Mouse (Mus musculus) myocyte (in vitro differentiated cells): Measurements from ENCODE around the gene Ndufs7. TPM values are rescaled to one million over a fixed set of nuclear protein-coding genes. Genes with fewer than 3 reads are reported as not detected.

Experiments
- H3K27me3 ChIP-seq: one replicate; pipeline ENCODE4 v1.6.1; 2011; ENCODE audit not compliant: control insufficient read depth, insufficient read depth, insufficient read length
- H3K36me3 ChIP-seq: one replicate; pipeline ENCODE4 v1.6.1; 2011; ENCODE audit not compliant: control insufficient read depth, insufficient read depth
- H3K4me2 ChIP-seq: one replicate; pipeline ENCODE4 v1.6.1; 2011; ENCODE audit warnings: low read depth, control low read depth
- H3K4me3 ChIP-seq: one replicate; pipeline ENCODE4 v1.5.1; 2011; ENCODE audit warnings: mild to moderate bottlenecking, control low read depth, moderate library complexity
- H3K79me2 ChIP-seq: one replicate; pipeline ENCODE4 v1.6.1; 2011; ENCODE audit not compliant: control insufficient read depth, insufficient read depth
- H3ac ChIP-seq: one replicate; pipeline ENCODE4 v1.6.1; 2011; ENCODE audit not compliant: control insufficient read depth, insufficient read length
- CEBPB ChIP-seq: IDR thresholded peaks from 2 replicates; pipeline ENCODE4 v1.6.1; 2011; ENCODE audit warnings: mild to moderate bottlenecking, moderate library complexity; ENCODE audit not compliant: poor library complexity, insufficient read depth, severe bottlenecking
- E2F4 ChIP-seq: IDR thresholded peaks from one replicate; pipeline ENCODE4 v1.6.1; 2011; ENCODE audit warnings: mild to moderate bottlenecking, control low read depth, moderate library complexity; ENCODE audit not compliant: insufficient read depth
- MAX ChIP-seq: IDR thresholded peaks from one replicate; pipeline ENCODE4 v1.6.1; 2011; ENCODE audit warnings: low read depth, mild to moderate bottlenecking, control low read depth
- MYOD1 ChIP-seq, 3 experiments: IDR thresholded peaks; one replicate each; pipeline ENCODE4 v1.6.1; 2011; ENCODE audit warnings: control low read depth in 2 of 3, low read depth in 2 of 3, mild to moderate bottlenecking in 2 of 3, moderate library complexity in 1 of 3; ENCODE audit not compliant: insufficient read length in 2 of 3, control insufficient read depth in 1 of 3
- MYOG ChIP-seq, 3 experiments: IDR thresholded peaks; one replicate each; pipeline ENCODE4 v1.6.1; 2011; ENCODE audit warnings: control low read depth in 2 of 3, low read depth in 2 of 3, mild to moderate bottlenecking in 2 of 3; ENCODE audit not compliant: insufficient read length in 2 of 3, control insufficient read depth in 1 of 3, insufficient read depth in 1 of 3
- POLR2A ChIP-seq: IDR thresholded peaks from one replicate; pipeline ENCODE4 v1.6.1; 2011; ENCODE audit warnings: low read depth, mild to moderate bottlenecking, control low read depth, moderate library complexity; ENCODE audit not compliant: insufficient read length
- POLR2AphosphoS2 ChIP-seq: IDR thresholded peaks from one replicate; pipeline ENCODE4 v1.6.1; 2011; ENCODE audit warnings: low read depth, control low read depth; ENCODE audit not compliant: insufficient read length
- REST ChIP-seq: IDR thresholded peaks from one replicate; pipeline ENCODE4 v1.6.1; 2011; ENCODE audit warnings: mild to moderate bottlenecking, control low read depth, moderate library complexity; ENCODE audit not compliant: insufficient read depth, insufficient read length
- SRF ChIP-seq: IDR thresholded peaks from one replicate; pipeline ENCODE4 v1.6.1; 2011; ENCODE audit warnings: low read depth; ENCODE audit not compliant: control insufficient read depth, insufficient read length
- TCF12 ChIP-seq: IDR thresholded peaks from one replicate; pipeline ENCODE4 v1.6.1; 2011; ENCODE audit warnings: mild to moderate bottlenecking, control low read depth; ENCODE audit not compliant: poor library complexity, insufficient read depth, severe bottlenecking
- TCF3 ChIP-seq: IDR thresholded peaks from one replicate; pipeline ENCODE4 v1.6.1; 2011; ENCODE audit warnings: low read depth, control low read depth; ENCODE audit not compliant: insufficient read length
- USF1 ChIP-seq: IDR thresholded peaks from one replicate; pipeline ENCODE4 v1.6.1; 2011; ENCODE audit warnings: low read depth, mild to moderate bottlenecking, control low read depth, moderate library complexity
- polyA plus RNA-seq: library from polyadenylated mRNA; unstranded; fragments of >200 nt; fragmentation: generic; extraction: Trizol; gene quantifications from one replicate; pipeline ENCODE4 v1.2.1, GENCODE M21; 2012; ENCODE audit warnings: missing spikeins

Gene Ndufs7
- polyA plus RNA-seq, 1 experiment, result 407 TPM

DNA sequence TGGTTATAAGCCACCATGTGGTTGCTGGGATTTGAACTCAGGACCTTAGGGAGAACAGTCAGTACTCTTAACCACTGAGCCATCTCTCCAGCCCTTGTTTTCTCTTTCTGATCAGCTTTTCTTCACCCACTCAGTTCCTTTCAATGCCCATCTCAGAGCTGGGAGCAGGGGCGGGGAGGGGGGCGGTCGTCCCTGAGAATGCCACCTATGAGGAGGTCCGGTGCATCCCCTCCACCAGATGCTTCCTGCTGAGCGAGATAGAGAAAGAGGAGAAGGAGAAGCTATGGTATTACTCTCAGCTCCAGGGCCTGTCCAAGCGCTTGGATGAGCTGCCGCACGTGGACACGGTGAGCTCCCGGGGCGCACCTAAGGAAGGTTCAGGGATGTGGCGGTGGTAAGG lies 55.5 kb downstream of the Ndufs7 start:
- H3K4me2 ChIP-seq, result no peak overlapping the region
- H3K36me3 ChIP-seq, result no peaks in the 10 kb centered on the region
- H3ac ChIP-seq, result no peak overlapping the region
- H3K79me2 ChIP-seq, result no peaks in the 10 kb centered on the region
- no peak overlapping the region for H3K4me3 ChIP-seq
- H3K27me3 ChIP-seq, result peaks cover 64% of the 10 kb centered on the region
- TF ChIP-seq USF1, result no peak

- no peaks in the 10 kb centered on the region for H3K79me2 ChIP-seq
- no peaks in the 10 kb centered on the region for H3K36me3 ChIP-seq
- H3K4me3 ChIP-seq, result no peak overlapping the region
- H3K27me3 ChIP-seq, result peaks cover 61% of the 10 kb centered on the region
- TF ChIP-seq MYOD1 (IDR thresholded peaks at IDR 0.05; ENCODE audit: control insufficient read depth in 1 of 3, insufficient read length in 2 of 3, low read depth in 2 of 3) (no peak), MYOG (IDR thresholded peaks at IDR 0.05; ENCODE audit: control insufficient read depth in 1 of 3, insufficient read depth in 1 of 3, insufficient read length in 2 of 3, low read depth in 2 of 3) (no peak), MAX (no peak), REST (no peak), USF1 (no peak), POLR2A (no peak), E2F4 (no peak), TCF3 (no peak), SRF (no peak), CEBPB (no peak), TCF12 (no peak), POLR2AphosphoS2 (no peak)
- H3ac ChIP-seq, result no peak overlapping the region
- no peak overlapping the region for H3K4me2 ChIP-seq
Observed at GRCm38 (mm10) chr10:80304862-80305261, 55.9 kb downstream of the Ndufs7 start.

Other genes starting within 250 kb of the Ndufs7 start
- 0.53 TPM for gene Arhgap45, start 232.5 kb upstream of the Ndufs7 start, polyA plus RNA-seq
- 209 TPM for gene Polr2e, start 209.3 kb upstream of the Ndufs7 start, polyA plus RNA-seq
- 1,278 TPM for gene Gpx4, start 202.0 kb upstream of the Ndufs7 start, polyA plus RNA-seq
- gene Sbno2, start 143.6 kb upstream of the Ndufs7 start, polyA plus RNA-seq, result 44.6 TPM
- gene Stk11, start 133.3 kb upstream of the Ndufs7 start, polyA plus RNA-seq, result 150 TPM
- gene Atp5d, start 110.5 kb upstream of the Ndufs7 start, polyA plus RNA-seq, result 1,163 TPM
- gene Cbarp, start 108.3 kb upstream of the Ndufs7 start, polyA plus RNA-seq, result 10.0 TPM
- 131 TPM for gene Midn, start 100.8 kb upstream of the Ndufs7 start, polyA plus RNA-seq
- 54.2 TPM for gene Cirbp, start 83.1 kb upstream of the Ndufs7 start, polyA plus RNA-seq
- gene 1600002K03Rik, start 76.2 kb upstream of the Ndufs7 start, polyA plus RNA-seq, result 23.5 TPM
- 3.6 TPM for gene Efna2, start 69.6 kb upstream of the Ndufs7 start, polyA plus RNA-seq
- gene Mum1, start 22.7 kb upstream of the Ndufs7 start, polyA plus RNA-seq, result 30.7 TPM
- 162 TPM for gene Gamt, start 11.9 kb downstream of the Ndufs7 start, polyA plus RNA-seq
- 123 TPM for gene Dazap1, start 12.4 kb downstream of the Ndufs7 start, polyA plus RNA-seq
- 4,761 TPM for gene Rps15, start 43.3 kb downstream of the Ndufs7 start, polyA plus RNA-seq
- 0.24 TPM for gene Apc2, start 46.9 kb downstream of the Ndufs7 start, polyA plus RNA-seq
- 44.0 TPM for gene 2310011J03Rik, start 71.4 kb downstream of the Ndufs7 start, polyA plus RNA-seq
- gene Pcsk4, start 80.4 kb downstream of the Ndufs7 start, polyA plus RNA-seq, result 2.1 TPM
- 25.7 TPM for gene Reep6, start 80.8 kb downstream of the Ndufs7 start, polyA plus RNA-seq
- 57.8 TPM for gene Adamtsl5, start 99.3 kb downstream of the Ndufs7 start, polyA plus RNA-seq
- 0.05 TPM for gene Plk5, start 107.3 kb downstream of the Ndufs7 start, polyA plus RNA-seq
- gene Mex3d, start 138.5 kb downstream of the Ndufs7 start, polyA plus RNA-seq, result 29.6 TPM
- 190 TPM for gene Mbd3, start 150.4 kb downstream of the Ndufs7 start, polyA plus RNA-seq
- 1,247 TPM for gene Uqcr11, start 157.7 kb downstream of the Ndufs7 start, polyA plus RNA-seq
- 67.5 TPM for gene Tcf3, start 184.5 kb downstream of the Ndufs7 start, polyA plus RNA-seq
- gene Onecut3, start 245.7 kb downstream of the Ndufs7 start, polyA plus RNA-seq, result not detected